Mouse (Mus musculus): ENCODE measurements around the gene 1700067P10Rik. TPM values are rescaled to one million over a fixed set of nuclear protein-coding genes. Genes with fewer than 3 reads are reported as not detected.

1700067P10Rik gene
- polyA plus RNA-seq, 1 experiment from 2014 or later = not detected

GRCm38 (mm10) chr17:48132810-48133209, 43.7 kb downstream of the 1700067P10Rik start:
- no peak for ATAC-seq (replicated peaks; ENCODE audit: insufficient number of reproducible peaks, insufficient read depth, low FRiP score, low read depth)
- H3K27me3 ChIP-seq = no peaks in the 10 kb centered on the region
- WGBS = 73% methylated on average over 2 of the region's 2 CpGs
- H3K27ac ChIP-seq = no peak overlapping the region
- H3K4me2 ChIP-seq = no peak overlapping the region
- no peak overlapping the region for H3K4me3 ChIP-seq
- no peaks in the 10 kb centered on the region for H3K36me3 ChIP-seq
- H3K9me3 ChIP-seq (replicated peaks) = no peaks in the 10 kb centered on the region
- H3K4me1 ChIP-seq (replicated peaks) = no peaks in the 10 kb centered on the region
- no peak overlapping the region for H3K9ac ChIP-seq

Other genes starting within 250 kb of the 1700067P10Rik start
- 6.4 and 11.1 TPM in 2 replicates for gene Foxp4, start 164.7 kb upstream of the 1700067P10Rik start, polyA plus RNA-seq (2015; fragmentation: Nextera tagmentation; extraction: Ambion mirVana)
- not detected in 2 replicates for gene 1700122O11Rik, start 51.0 kb upstream of the 1700067P10Rik start, polyA plus RNA-seq (2015; fragmentation: Nextera tagmentation; extraction: Ambion mirVana)
- not detected in 2 replicates for gene 9830107B12Rik, start 56.9 kb downstream of the 1700067P10Rik start, polyA plus RNA-seq (2015; fragmentation: Nextera tagmentation; extraction: Ambion mirVana)
- gene A530064D06Rik, start 78.0 kb downstream of the 1700067P10Rik start, polyA plus RNA-seq (2015; fragmentation: Nextera tagmentation; extraction: Ambion mirVana) = 0.08 TPM in 1 of 2 replicates, not detected in the other
- gene Trem1, start 143.4 kb downstream of the 1700067P10Rik start, polyA plus RNA-seq (2015; fragmentation: Nextera tagmentation; extraction: Ambion mirVana) = 0.04 and 0.08 TPM in 2 replicates
- gene Trem3, start 158.5 kb downstream of the 1700067P10Rik start, polyA plus RNA-seq (2015; fragmentation: Nextera tagmentation; extraction: Ambion mirVana) = 0.13 and 0.23 TPM in 2 replicates
- 0.23 and 0.42 TPM in 2 replicates for gene Treml4, start 175.0 kb downstream of the 1700067P10Rik start, polyA plus RNA-seq (2015; fragmentation: Nextera tagmentation; extraction: Ambion mirVana)
- 0.23 and 1.2 TPM in 2 replicates for gene Treml2, start 210.2 kb downstream of the 1700067P10Rik start, polyA plus RNA-seq (2015; fragmentation: Nextera tagmentation; extraction: Ambion mirVana)
- gene B430306N03Rik, start 226.8 kb downstream of the 1700067P10Rik start, polyA plus RNA-seq (2015; fragmentation: Nextera tagmentation; extraction: Ambion mirVana) = 0.16 and 0.48 TPM in 2 replicates

All from heart, embryonic 15.5 days (tissue).